Mouse (Mus musculus) left cerebral cortex, postnatal 10 days (tissue): ENCODE data around the gene Atf6b. TPM values are rescaled to one million over a fixed set of nuclear protein-coding genes. Genes with fewer than 3 reads are reported as not detected.

Experiments
- DNase-seq, 2 experiments: peaks; one replicate each; pipeline ENCODE4 v3.0.0; 2021 to 2022; ENCODE audit warnings: low spot score in 2 of 2, mixed read lengths in 1 of 2; ENCODE audit errors: extremely low spot score in 1 of 2
- intact Hi-C: fragments of 180-260 bp; cut with DNase I; formaldehyde crosslinking; loops from one replicate; pipeline ENCODE4 v1.15.1; 2025
- total RNA-seq, 2 experiments: library from RNA; stranded (reverse); gene quantifications; 2 replicates each; pipeline ENCODE4 v1.2.3; 2021

Atf6b gene
- total RNA-seq, result 10 to 100 TPM; 73.1 to 76.5 TPM

GRCm38 (mm10) chr17:34646906-34647787, at the start of gene Atf6b:
Atf6b (plus strand) TSS chr17:34647146.
- intact Hi-C loops, result no loop called here
- peak; percentile 97 to 99 for DNase-seq

- intact Hi-C loops, result no loop called here
- DNase-seq, result no peak
Measured at GRCm38 (mm10) chr17:34597566-34598095, 49.3 kb upstream of the Atf6b start, which contains the start of gene Ager. Ager (plus strand) TSS chr17:34597862.

GRCm38 (mm10) chr17:34599891-34600290, 47.1 kb upstream of the Atf6b start:
- peak in 1 of 2 experiments; percentile 28 for DNase-seq
- intact Hi-C loops, result no loop called here

- intact Hi-C loops, result no loop called here
- DNase-seq, result peak in 1 of 2 experiments; percentile 37
Measured at GRCm38 (mm10) chr17:34601796-34602195, 45.1 kb upstream of the Atf6b start.

GRCm38 (mm10) chr17:34603375-34604060, 43.4 kb upstream of the Atf6b start, which contains the start of gene Rnf5:
Rnf5 (minus strand) TSS chr17:34603690.
- intact Hi-C loops, result no loop called here
- DNase-seq, result peak; percentile 99 to 100

- intact Hi-C loops, result no loop called here
- peak; percentile 98 to 99 for DNase-seq
Measured at GRCm38 (mm10) chr17:34604061-34604508, 42.9 kb upstream of the Atf6b start, which contains the start of gene Agpat1. Agpat1 (plus strand) TSS chr17:34604262.

- DNase-seq, result no peak
- intact Hi-C loops, result no loop called here
Measured at GRCm38 (mm10) chr17:34604511-34605237, 42.3 kb upstream of the Atf6b start.

- DNase-seq, result peak; percentile 96 to 98
- intact Hi-C loops, result no loop called here
Measured at GRCm38 (mm10) chr17:34605609-34606008, 41.3 kb upstream of the Atf6b start.

- peak in 1 of 2 experiments; percentile 71 for DNase-seq
- intact Hi-C loops, result no loop called here
Measured at GRCm38 (mm10) chr17:34606186-34607039, 40.5 kb upstream of the Atf6b start.

- DNase-seq, result peak in 1 of 2 experiments; percentile 60
- intact Hi-C loops, result no loop called here
Measured at GRCm38 (mm10) chr17:34607997-34608396, 38.9 kb upstream of the Atf6b start.

- no peak for DNase-seq
- intact Hi-C loops, result loop anchor here (10.0 kb wide), 1 partner anchor 166 kb away; no protein-coding TSS in a partner anchor
Measured at GRCm38 (mm10) chr17:34611050-34611449, 35.9 kb upstream of the Atf6b start.

GRCm38 (mm10) chr17:34613054-34613645, 33.8 kb upstream of the Atf6b start:
- no peak for DNase-seq
- intact Hi-C loops, result loop anchor here (10.0 kb wide), 1 partner anchor 168 kb away; no protein-coding TSS in a partner anchor

- no peak for DNase-seq
- intact Hi-C loops, result loop anchor here (10.0 kb wide), 1 partner anchor 169 kb away; no protein-coding TSS in a partner anchor
Measured at GRCm38 (mm10) chr17:34613830-34614229, 33.1 kb upstream of the Atf6b start.

GRCm38 (mm10) chr17:34615871-34616270, 31.1 kb upstream of the Atf6b start, which contains the start of gene Egfl8:
Egfl8 (minus strand) TSS chr17:34615971.
- intact Hi-C loops, result loop anchor here (10.0 kb wide), 1 partner anchor 171 kb away; no protein-coding TSS in a partner anchor
- DNase-seq, result no peak

GRCm38 (mm10) chr17:34618999-34619398, 27.9 kb upstream of the Atf6b start:
- DNase-seq, result no peak
- intact Hi-C loops, result loop anchor here (10.0 kb wide), 1 partner anchor 174 kb away; no protein-coding TSS in a partner anchor

- intact Hi-C loops, result no loop called here
- DNase-seq, result no peak
Measured at GRCm38 (mm10) chr17:34621006-34621405, 25.9 kb upstream of the Atf6b start.

GRCm38 (mm10) chr17:34623161-34623560, 23.8 kb upstream of the Atf6b start:
- DNase-seq, result no peak
- intact Hi-C loops, result no loop called here
